Mouse (Mus musculus): ENCODE data around the gene Pld5. TPM values are rescaled to one million over a fixed set of nuclear protein-coding genes. Genes with fewer than 3 reads are reported as not detected.
"Not testable (repeated sequence)": the region's sequence is repeated elsewhere in the genome, so short reads cannot be mapped to it uniquely, and the experiment has no call there.

Pld5 gene
- polyA plus RNA-seq, 1 experiment = not detected

DNA sequence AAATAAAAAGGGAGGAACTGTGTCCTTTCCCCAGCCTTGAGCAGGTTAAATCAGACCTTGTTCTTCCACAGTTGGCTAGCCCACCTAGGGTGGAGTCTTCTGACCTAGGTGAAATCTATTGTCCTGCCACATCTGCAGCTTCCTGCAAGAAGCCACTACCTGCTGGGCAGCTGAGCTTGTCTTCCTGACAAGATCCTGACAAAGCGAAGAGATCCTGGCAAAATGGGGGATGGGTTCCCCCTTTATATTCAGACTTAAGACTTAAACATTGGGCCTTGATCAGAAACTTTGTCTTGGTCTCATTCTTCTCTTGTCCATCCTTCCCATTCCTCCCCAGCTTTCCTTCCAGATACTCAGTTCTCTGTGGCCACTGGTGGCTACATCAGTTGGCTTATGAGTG is 246.0 kb downstream of the Pld5 start:
- TF ChIP-seq GATA1 (IDR thresholded peaks at IDR 0.05; ENCODE audit: low read length) = no peak

GRCm38 (mm10) chr1:176028397-176028796 is 246.7 kb downstream of the Pld5 start:
- TF ChIP-seq GATA1 (IDR thresholded peaks at IDR 0.05; ENCODE audit: low read length) = no peak

- no peak for TF ChIP-seq GATA1 (IDR thresholded peaks at IDR 0.05; ENCODE audit: low read length)
Measured at GRCm38 (mm10) chr1:176024501-176024900, 250.6 kb downstream of the Pld5 start.

DNA sequence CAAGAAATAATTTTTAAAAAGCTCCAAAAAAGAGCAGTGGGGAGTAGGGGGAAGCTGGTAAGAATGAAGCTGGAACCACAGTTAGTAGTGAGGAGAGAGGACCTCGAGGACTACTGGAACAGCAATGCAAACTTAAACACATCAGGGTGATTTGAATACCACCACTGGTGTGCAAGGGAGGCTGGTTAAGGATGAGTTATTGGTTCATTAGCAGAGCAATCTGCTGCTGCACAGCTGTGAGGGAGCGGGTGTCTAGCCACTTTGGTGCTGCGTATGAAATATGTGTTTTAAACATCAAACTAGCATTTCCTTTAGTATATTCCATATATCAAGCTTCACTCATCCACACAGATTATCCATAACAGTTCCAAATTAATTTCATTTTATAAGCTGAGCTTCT is 256.6 kb downstream of the Pld5 start:
- no peak for TF ChIP-seq GATA1 (IDR thresholded peaks at IDR 0.05; ENCODE audit: low read length)

DNA sequence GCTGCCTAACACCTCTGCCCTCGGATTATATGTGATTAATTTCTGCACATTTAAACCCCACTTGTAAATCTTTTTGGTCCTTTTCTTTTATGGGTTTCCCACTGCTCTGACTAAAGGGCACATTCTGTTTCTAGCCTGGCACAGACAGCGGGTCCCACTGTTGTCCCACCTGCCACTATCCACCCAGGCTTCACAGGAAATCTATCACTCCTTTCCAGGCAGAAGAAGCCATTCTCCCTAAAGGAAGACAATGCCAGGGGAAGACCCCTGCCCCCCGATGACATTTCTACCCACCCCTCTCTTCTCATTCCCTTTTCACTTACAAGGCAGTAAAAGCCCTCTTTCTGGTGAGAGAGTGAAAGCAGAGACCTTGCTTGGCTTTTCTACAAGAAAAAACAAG is 259.0 kb downstream of the Pld5 start:
- no peak for TF ChIP-seq GATA1 (IDR thresholded peaks at IDR 0.05; ENCODE audit: low read length)

GRCm38 (mm10) chr1:176013497-176014268 is 261.4 kb downstream of the Pld5 start:
- TF ChIP-seq GATA1 (IDR thresholded peaks at IDR 0.05; ENCODE audit: low read length) = no peak

DNA sequence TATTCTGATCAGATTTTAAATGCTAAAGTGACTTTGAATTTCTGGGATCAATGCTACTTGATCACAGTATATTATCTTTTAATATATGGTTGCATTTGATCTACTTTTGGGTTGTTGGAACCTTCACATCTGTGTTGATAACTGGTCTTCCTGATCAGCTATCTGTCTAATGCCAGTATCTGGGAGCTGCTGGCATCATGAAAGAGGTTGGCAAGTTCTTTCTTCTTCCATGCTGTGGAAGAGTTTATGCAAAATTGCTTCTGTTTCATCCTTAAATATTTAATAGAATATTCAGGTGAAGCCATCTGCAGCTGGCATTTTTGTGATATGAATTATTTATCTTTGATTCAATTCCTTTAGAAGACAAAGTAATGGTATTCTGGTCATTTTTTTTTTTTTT is 263.6 kb downstream of the Pld5 start:
- TF ChIP-seq GATA1 (IDR thresholded peaks at IDR 0.05; ENCODE audit: low read length) = no peak

GRCm38 (mm10) chr1:176011072-176011471 is 264.0 kb downstream of the Pld5 start:
- TF ChIP-seq GATA1 (IDR thresholded peaks at IDR 0.05; ENCODE audit: low read length) = no peak

- TF ChIP-seq GATA1 (IDR thresholded peaks at IDR 0.05; ENCODE audit: low read length) = no peak
Measured at GRCm38 (mm10) chr1:176008411-176008810, 266.7 kb downstream of the Pld5 start.

DNA sequence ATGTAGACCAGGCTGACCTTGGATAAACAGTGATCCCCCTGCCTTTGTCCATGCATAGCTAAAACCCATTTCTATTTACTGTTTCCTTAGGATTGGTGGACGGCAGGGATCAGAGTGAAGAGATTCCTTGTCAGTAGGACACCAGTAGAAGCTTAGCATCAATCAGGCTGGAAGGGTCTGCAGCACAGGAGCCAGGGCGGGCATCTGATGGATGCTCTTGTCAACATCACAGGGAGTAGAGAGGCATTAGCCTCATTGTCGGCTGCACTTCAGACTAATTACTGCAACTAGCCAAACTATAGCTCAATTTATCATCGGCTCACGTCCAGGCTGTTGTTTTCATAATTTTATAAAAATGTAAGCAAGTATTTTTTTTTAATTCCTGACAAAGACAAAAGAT is 274.5 kb downstream of the Pld5 start:
- no peak for TF ChIP-seq GATA1 (IDR thresholded peaks at IDR 0.05; ENCODE audit: low read length)

- TF ChIP-seq GATA1 (IDR thresholded peaks at IDR 0.05; ENCODE audit: low read length) = no peak
Measured at GRCm38 (mm10) chr1:175997076-175997651, 277.9 kb downstream of the Pld5 start.

GRCm38 (mm10) chr1:175988912-175989311 is 286.2 kb downstream of the Pld5 start:
- no peak for TF ChIP-seq GATA1 (IDR thresholded peaks at IDR 0.05; ENCODE audit: low read length)

DNA sequence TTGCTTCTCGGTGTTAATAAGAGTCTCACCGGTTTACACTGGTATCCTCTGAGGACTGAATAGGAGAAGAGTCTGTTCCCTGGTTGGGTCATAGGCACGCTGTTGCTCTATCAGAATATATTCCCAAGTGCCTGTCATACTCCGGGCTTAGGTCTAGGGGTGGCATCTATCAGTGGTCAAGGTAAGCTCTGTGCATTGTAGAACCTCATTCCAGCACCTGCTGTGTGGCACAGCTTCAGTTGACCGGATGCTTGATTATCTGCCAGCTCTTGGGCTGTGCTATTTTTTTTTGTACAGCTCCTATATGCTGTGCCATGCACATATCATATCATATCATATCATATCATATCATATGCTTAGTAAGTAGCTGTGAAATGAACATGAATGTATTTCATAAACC is 286.7 kb downstream of the Pld5 start:
- no peak for TF ChIP-seq GATA1 (IDR thresholded peaks at IDR 0.05; ENCODE audit: low read length)

DNA sequence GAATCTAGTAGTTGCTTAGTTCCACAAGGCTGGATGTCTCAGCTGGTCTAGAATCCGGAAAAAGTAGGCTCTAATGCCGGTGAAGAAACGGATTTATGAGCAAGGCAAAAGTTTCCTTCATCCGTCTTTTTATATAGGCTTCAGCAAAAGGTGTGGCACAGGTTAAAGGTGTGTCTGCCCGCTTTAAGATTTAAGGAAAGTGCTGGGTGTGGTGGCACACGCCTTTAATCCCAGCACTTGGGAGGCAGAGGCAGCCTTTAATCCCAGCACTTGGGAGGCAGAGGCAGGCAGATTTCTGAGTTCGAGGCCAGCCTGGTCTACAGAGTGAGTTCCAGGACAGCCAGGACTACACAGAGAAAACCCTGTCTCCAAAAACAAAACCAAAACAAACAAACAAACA is 296.1 kb downstream of the Pld5 start, which contains the start of gene Rbm8a2:
Rbm8a2 (minus strand) TSS at position 101 of the 400 bp plus-strand sequence.
- not testable (repeated sequence) for TF ChIP-seq GATA1 (IDR thresholded peaks at IDR 0.05; ENCODE audit: low read length)

- no peak for TF ChIP-seq GATA1 (IDR thresholded peaks at IDR 0.05; ENCODE audit: low read length)
Measured at GRCm38 (mm10) chr1:175970710-175971109, 304.4 kb downstream of the Pld5 start.

- TF ChIP-seq GATA1 (IDR thresholded peaks at IDR 0.05; ENCODE audit: low read length) = no peak
Measured at GRCm38 (mm10) chr1:175967004-175967745, 307.9 kb downstream of the Pld5 start.

All from G1E-ER4 (cell line).